Mouse (Mus musculus) liver, embryonic 14.5 days (tissue): ENCODE measurements around the gene Gucd1.

Experiments used
- CTCF ChIP-seq: IDR thresholded peaks from 2 replicates; pipeline ENCODE4 v1.5.1; 2016; ENCODE audit warnings: antibody characterized with exemption, low read depth, control low read depth
- EP300 ChIP-seq: IDR thresholded peaks from 2 replicates; pipeline ENCODE4 v1.6.1; 2016; ENCODE audit warnings: antibody characterized with exemption, low read depth

GRCm38 (mm10) chr10:75444111-75444826, 73.5 kb downstream of the Gucd1 start:
- TF ChIP-seq EP300 (no peak), CTCF (no peak)
